Mouse (Mus musculus) lung, embryonic 16.5 days (tissue): ENCODE data around the gene Arhgap24. TPM values are rescaled to one million over a fixed set of nuclear protein-coding genes. Genes with fewer than 3 reads are reported as not detected.

Experiments
- ATAC-seq: fragments of 200-750 bp; cut with Nextera tagmentation; 2 replicates; pipeline ENCODE4 v1.8.0; 2017; ENCODE audit warnings: low read depth, mild to moderate bottlenecking, moderate library complexity
- H3K27ac ChIP-seq: fragments of 300-500 bp; sonication (generic); 2 replicates; pipeline ENCODE4 v1.5.1; 2014; ENCODE audit warnings: mild to moderate bottlenecking, control low read depth, low read length
- H3K27me3 ChIP-seq: fragments of 300-500 bp; sonication (generic); 2 replicates; pipeline ENCODE4 v1.6.1; 2014; ENCODE audit warnings: low read depth, low read length, mixed read lengths; ENCODE audit not compliant: control insufficient read depth, insufficient read depth
- H3K36me3 ChIP-seq: fragments of 300-500 bp; sonication (generic); 2 replicates; pipeline ENCODE4 v1.6.1; 2014; ENCODE audit warnings: low read length; ENCODE audit not compliant: control insufficient read depth, insufficient read depth
- H3K4me1 ChIP-seq: fragments of 300-500 bp; sonication (generic); replicated peaks from 2 replicates; pipeline ENCODE4 v1.6.1; 2014; ENCODE audit warnings: low read length, mixed read lengths; ENCODE audit not compliant: control insufficient read depth, insufficient read depth
- H3K4me2 ChIP-seq: fragments of 300-500 bp; sonication (generic); 2 replicates; pipeline ENCODE4 v1.6.1; 2014; ENCODE audit warnings: low read depth, low read length, control low read depth
- H3K4me3 ChIP-seq: fragments of 300-500 bp; sonication (generic); 2 replicates; pipeline ENCODE4 v1.5.1; 2014; ENCODE audit warnings: mild to moderate bottlenecking, low read length, control low read depth
- H3K9ac ChIP-seq: fragments of 300-500 bp; sonication (generic); 2 replicates; pipeline ENCODE4 v1.6.1; 2014; ENCODE audit warnings: low read length, control low read depth
- H3K9me3 ChIP-seq: fragments of 300-500 bp; sonication (generic); 2 replicates; pipeline ENCODE4 v1.6.1; 2016; ENCODE audit warnings: low read length; ENCODE audit not compliant: control insufficient read depth
- WGBS: fragments of 180-500 bp; shearing (Covaris S2); extraction: QIAGEN DNeasy Blood & Tissue Kit; methylation state at CpG from one replicate; pipeline ENCODE4 v1.1.7; 2014; 5-methylcytosine and 5-hydroxymethylcytosine counted together
- polyA plus RNA-seq: library from polyadenylated mRNA; unstranded; fragments of >200 nt; fragmentation: Nextera tagmentation; extraction: Ambion mirVana; gene quantifications from 2 replicates; pipeline ENCODE4 v1.2.1, GENCODE M21; 2015

Gene Arhgap24
- polyA plus RNA-seq, 1 experiment from 2014 or later, result 40.1 TPM

DNA sequence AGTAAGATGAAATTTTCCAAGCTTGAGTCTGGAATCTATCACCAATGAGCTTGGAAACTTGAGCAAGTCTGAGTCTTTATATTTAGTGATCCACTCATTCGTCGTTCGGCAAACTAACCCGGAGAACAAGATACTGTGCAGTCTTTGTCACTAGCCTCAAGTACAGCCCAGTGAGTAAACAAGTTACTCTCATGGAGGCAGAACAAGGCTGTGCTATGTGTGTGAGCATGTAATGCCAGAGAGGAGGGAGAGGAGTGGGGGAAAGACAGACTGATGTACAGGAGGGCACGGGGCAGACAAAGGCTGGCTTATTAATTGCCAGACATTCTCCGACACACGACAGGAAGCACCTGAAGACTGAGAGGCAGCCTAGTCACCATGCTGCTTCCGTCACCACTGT lies 97.2 kb downstream of the Arhgap24 start:
- peaks cover 14% of the 10 kb centered on the region for H3K4me1 ChIP-seq
- H3K4me2 ChIP-seq, result no peak overlapping the region
- H3K4me3 ChIP-seq, result no peak overlapping the region
- peak overlapping the region; percentile 59 for H3K27ac ChIP-seq
- peak; percentile 71 for ATAC-seq
- H3K9me3 ChIP-seq, result peaks cover 7% of the 10 kb centered on the region
- H3K9ac ChIP-seq, result no peak overlapping the region
- no peaks in the 10 kb centered on the region for H3K36me3 ChIP-seq
- H3K27me3 ChIP-seq, result no peaks in the 10 kb centered on the region
- 40% methylated on average over 8 of the region's 8 CpGs for WGBS

DNA sequence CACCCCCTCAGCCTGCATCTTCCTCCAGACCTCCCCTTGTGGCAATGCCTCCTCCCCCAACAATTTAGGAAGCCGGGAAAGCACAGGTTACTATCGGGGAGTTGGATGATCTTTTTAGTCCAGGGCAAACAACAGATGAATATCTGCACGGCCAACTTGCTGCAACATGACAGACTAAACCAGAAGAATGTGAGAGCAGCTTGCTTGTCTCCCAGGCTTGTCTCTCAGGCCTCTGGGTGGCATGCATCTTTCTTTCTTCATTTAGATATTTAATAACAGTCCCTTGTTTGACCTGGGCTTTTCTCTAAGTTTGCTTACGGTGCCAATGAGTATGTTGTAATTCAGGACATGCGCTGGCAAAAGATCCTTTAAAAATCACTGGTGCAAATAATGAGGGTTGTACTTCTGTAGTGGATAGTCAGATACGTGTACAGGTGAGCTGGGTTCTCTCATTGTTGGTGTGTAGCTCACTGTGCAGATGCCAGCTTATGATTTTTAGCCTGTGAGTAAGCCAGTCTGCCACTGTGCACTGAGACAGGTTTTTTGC lies 101.7 kb downstream of the Arhgap24 start:
- H3K4me3 ChIP-seq, result no peak overlapping the region
- H3K9me3 ChIP-seq, result 0 out of 2 replicates have a peak, but pooled peaks cover 2% of the 10 kb centered on the region
- H3K27ac ChIP-seq, result no peak overlapping the region
- no peaks in the 10 kb centered on the region for H3K36me3 ChIP-seq
- WGBS, result 45% methylated on average over 6 of the region's 6 CpGs
- no peak overlapping the region for H3K4me2 ChIP-seq
- no peak for ATAC-seq
- H3K9ac ChIP-seq, result no peak overlapping the region
- H3K27me3 ChIP-seq, result no peaks in the 10 kb centered on the region
- H3K4me1 ChIP-seq, result peaks cover 8% of the 10 kb centered on the region

DNA sequence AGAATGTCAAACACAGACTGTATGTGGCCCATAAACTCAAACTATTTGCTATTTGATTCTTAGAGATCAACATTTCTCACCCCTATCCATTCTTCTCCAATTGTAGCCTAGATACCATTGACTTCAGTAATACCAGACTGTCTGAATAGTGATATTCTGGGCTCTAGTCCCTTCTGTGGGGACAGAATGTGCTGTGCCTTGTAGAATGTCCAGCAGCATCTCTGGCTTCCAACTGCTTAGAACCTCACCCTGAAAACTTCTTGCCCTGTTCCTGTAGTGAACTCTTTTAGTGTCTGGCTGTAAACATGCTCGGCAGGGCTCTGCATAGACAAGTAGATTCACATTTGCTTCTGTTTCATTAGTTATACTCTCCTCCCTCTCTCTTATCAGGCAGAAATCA lies 110.2 kb downstream of the Arhgap24 start:
- Histone ChIP-seq H3K4me3 (no peak overlapping the region), H3K36me3 (no peaks in the 10 kb centered on the region), H3K27ac (no peak overlapping the region), H3K9me3 (0 out of 2 replicates have a peak, but pooled peaks cover 2% of the 10 kb centered on the region), H3K4me2 (no peak overlapping the region), H3K9ac (no peak overlapping the region), H3K27me3 (no peaks in the 10 kb centered on the region), H3K4me1 (no peaks in the 10 kb centered on the region)
- 68% methylated on average over 1 of the region's 1 CpGs for WGBS
- ATAC-seq, result no peak

DNA sequence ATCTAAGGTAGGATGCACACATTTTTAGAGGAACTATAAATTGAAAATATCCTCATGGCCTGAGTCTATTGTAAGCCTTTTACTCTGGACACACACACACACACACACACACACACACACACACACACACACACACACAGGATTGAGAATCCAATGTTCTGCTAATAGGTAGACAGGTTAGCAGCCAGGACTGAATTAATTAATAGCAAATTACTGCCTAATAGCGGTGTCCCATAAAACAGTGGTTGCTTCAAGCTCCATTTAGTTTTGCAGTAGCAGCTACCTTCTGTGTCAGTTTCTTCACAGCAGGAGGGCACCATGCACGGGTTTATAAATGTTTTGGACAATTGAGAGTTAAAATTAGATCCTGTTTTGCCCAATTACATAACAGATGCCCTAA lies 111.9 kb downstream of the Arhgap24 start:
- Histone ChIP-seq H3K27ac (no peak overlapping the region), H3K9me3 (no peaks in the 10 kb centered on the region), H3K36me3 (no peaks in the 10 kb centered on the region), H3K4me2 (no peak overlapping the region), H3K27me3 (no peaks in the 10 kb centered on the region), H3K4me3 (no peak overlapping the region), H3K9ac (no peak overlapping the region), H3K4me1 (no peaks in the 10 kb centered on the region)
- WGBS, result 70% methylated on average over 2 of the region's 2 CpGs
- ATAC-seq, result no peak

DNA sequence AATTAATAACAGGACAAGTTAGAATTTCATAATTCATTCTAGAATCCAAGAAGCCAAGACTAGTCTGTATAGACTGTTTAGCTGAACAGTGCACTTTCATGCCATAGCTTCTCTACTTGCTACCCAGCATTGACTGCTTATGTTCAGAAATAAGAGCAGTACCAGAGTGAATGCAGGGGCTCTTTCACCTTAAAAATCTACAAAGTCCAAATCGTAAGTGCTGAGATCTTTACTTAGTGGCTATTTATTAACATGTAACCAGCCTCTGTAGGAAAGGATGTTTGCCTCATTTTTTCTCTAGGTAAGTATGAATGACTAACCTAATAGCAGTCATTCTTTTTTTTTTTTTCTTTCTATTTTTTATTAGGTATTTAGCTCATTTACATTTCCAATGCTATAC lies 117.9 kb downstream of the Arhgap24 start:
- Histone ChIP-seq H3K9me3 (no peaks in the 10 kb centered on the region), H3K36me3 (no peaks in the 10 kb centered on the region), H3K27ac (no peak overlapping the region), H3K4me1 (no peaks in the 10 kb centered on the region), H3K4me2 (no peak overlapping the region), H3K9ac (no peak overlapping the region), H3K4me3 (no peak overlapping the region), H3K27me3 (no peaks in the 10 kb centered on the region)
- ATAC-seq, result peak; percentile 56; the same call in 1 of the 2 replicates
- WGBS, result 41% methylated on average over 1 of the region's 1 CpGs

DNA sequence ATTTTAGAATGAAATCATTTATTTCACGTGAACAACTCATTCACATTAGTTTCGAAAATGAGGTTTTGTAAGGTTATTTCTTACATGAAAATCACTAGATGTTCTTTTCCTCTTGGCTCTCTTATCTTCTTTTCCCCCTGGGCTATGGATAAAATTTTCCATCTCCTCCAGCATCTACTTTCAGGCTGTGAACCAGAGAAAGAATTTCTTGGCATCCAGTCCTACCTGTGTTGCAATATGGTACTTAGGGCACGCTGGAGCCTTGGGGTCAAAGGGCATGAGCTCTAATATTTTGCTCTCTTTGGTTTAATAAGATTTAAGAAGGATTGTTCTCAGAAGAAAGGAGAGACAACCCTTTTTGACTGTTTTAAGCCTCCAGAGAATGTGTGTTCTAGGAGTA lies 132.4 kb downstream of the Arhgap24 start:
- WGBS, result 64% methylated on average over 3 of the region's 3 CpGs
- Histone ChIP-seq H3K27ac (no peak overlapping the region), H3K9ac (no peak overlapping the region), H3K4me2 (no peak overlapping the region), H3K4me3 (no peak overlapping the region), H3K9me3 (no peaks in the 10 kb centered on the region), H3K4me1 (no peaks in the 10 kb centered on the region), H3K36me3 (no peaks in the 10 kb centered on the region), H3K27me3 (no peaks in the 10 kb centered on the region)
- ATAC-seq, result no peak

DNA sequence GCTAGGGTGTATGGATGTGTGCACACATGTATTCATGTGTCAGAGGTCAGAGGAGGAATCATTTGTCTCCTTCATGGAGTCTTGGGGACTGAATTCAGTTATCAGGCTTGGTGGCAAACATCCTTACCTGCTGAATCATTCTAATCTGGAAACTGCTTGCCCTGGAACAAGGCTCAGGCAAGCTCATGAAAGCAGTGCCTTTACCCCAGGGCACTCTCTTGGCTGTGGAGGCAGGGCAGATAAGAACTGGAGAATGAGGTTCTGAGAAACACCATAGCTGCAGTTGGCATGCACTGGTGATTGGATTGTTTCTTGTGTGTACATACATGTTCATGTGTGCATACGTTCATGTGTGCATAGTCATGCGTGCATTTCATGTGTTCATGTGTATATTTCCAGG lies 132.9 kb downstream of the Arhgap24 start:
- H3K27ac ChIP-seq, result no peak overlapping the region
- WGBS, result 92% methylated on average over 2 of the region's 2 CpGs

DNA sequence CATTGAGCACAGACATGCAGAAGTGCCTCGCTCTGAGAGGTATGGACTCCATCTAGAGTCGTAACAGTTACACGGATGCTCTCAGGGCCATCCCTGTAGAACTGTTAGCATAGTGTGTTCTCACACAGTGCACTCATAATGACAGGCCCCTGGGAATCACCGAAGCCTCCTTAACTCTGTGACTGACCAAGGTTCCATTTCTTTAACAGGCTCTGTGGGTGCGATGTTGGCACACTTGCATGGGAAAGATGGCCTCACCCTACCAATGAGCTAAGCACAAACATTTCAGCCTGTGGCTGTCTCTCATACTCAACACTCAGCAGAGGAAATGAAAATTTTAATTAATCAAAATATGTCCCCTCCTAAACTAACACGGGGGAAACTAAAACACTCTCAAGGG lies 134.1 kb downstream of the Arhgap24 start:
- H3K4me2 ChIP-seq, result no peak overlapping the region
- H3K27ac ChIP-seq, result no peak overlapping the region
- no peaks in the 10 kb centered on the region for H3K27me3 ChIP-seq
- no peak overlapping the region for H3K9ac ChIP-seq
- H3K4me3 ChIP-seq, result no peak overlapping the region
- H3K36me3 ChIP-seq, result no peaks in the 10 kb centered on the region
- H3K9me3 ChIP-seq, result no peaks in the 10 kb centered on the region
- 88% methylated on average over 6 of the region's 6 CpGs for WGBS
- no peaks in the 10 kb centered on the region for H3K4me1 ChIP-seq
- ATAC-seq, result no peak

More for the DNA sequence above, 132.9 kb downstream of the Arhgap24 start:
- H3K4me3 ChIP-seq, result no peak overlapping the region
- H3K4me2 ChIP-seq, result no peak overlapping the region
- no peaks in the 10 kb centered on the region for H3K9me3 ChIP-seq
- no peak for ATAC-seq
- no peak overlapping the region for H3K9ac ChIP-seq
- no peaks in the 10 kb centered on the region for H3K36me3 ChIP-seq
- H3K27me3 ChIP-seq, result no peaks in the 10 kb centered on the region
- no peaks in the 10 kb centered on the region for H3K4me1 ChIP-seq

DNA sequence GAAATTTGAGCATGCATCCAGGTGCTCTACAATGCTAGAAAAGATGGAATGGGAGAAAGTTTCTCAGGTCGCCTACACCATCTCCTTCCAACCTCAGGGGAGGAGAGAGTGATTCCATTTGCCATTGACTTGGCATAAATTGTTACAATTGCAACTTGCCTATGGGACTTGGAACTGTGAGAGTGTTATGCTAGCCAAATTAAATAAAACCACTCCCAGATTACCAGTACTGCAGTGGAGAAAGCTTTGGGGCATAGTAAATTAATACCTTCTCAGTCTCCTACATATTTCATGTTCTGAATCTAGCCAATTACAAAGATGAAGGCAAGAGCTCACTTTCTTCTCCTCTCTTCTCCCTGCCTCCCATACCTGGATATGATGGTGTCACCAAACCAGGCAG lies 139.8 kb downstream of the Arhgap24 start:
- WGBS, result 78% methylated on average over 1 of the region's 1 CpGs
- Histone ChIP-seq H3K36me3 (no peaks in the 10 kb centered on the region), H3K27ac (no peak overlapping the region), H3K27me3 (no peaks in the 10 kb centered on the region), H3K4me3 (no peak overlapping the region), H3K4me1 (no peaks in the 10 kb centered on the region), H3K9ac (no peak overlapping the region), H3K9me3 (no peaks in the 10 kb centered on the region), H3K4me2 (no peak overlapping the region)
- no peak for ATAC-seq
